In the genomic region with DNA sequence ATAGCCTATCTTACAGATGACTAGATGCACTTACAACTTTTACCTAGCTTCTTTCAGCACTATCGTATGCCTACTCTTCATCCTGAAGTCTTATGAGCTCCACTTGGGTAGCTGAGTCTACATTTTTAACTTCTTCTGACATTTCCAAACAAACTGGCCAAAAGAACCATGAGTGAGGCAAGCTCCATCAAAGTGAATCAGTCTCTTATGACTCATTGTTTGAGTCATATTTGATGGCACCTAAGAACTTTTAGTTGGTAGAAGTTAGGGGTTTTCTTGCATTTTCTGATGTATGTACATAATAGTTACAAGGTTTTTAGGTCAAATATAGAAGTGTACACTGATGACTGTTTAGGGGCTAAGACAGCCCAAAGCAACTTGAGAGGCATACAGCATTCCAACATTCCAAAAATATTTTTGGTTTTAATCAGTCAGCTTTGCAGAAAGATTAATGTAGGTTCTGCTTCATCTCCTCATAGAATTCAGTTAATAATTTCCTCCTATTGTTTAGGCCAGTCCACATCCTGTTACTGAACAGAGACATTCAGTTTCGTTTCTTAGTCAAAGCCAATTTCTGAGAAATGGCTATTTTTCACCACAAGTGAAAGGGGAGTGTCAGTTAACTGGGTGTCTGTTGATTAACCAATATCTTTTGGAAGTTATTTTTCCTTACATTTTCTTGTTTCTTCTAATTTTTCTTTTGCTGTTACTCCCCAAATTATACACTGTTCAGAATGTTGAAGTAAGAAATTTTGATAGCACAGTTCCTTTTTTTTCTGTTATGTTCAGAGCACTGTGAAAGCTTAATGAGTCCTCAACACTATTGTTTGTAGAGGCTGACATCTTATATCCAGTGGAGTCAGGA, we compare ENCODE assay signal across 12 mouse cellular contexts. TPM values are rescaled to one million over a fixed set of nuclear protein-coding genes. Genes with fewer than 3 reads are reported as not detected.
DNase-seq lines count a peak whose midpoint lies in the region; ATAC-seq and TF ChIP-seq lines count a peak whose summit lies in the region.
"Had no signal": no experiment of that assay in that cellular context is flagged by ENCODE, and none has a peak within 500 bp of the region (broad histone marks: within the 10 kb centered on the region; RNA-seq: fewer than 3 reads in every experiment).

No protein-coding gene starts in this region.

- peak; percentile 86 for DNase-seq in heart, adult 11 months
- peak; percentile 60 for DNase-seq in lung, postnatal 0 days (ENCODE audit: low spot score)
- no peak for DNase-seq in lung, postnatal 4 days
- peak; percentile 67 for DNase-seq in naive thymus-derived CD4-positive, alpha-beta T cell, adult 2 months (ENCODE audit: low read depth)
- no peak for DNase-seq in right cerebral cortex, postnatal 10 days (ENCODE audit: low spot score in 2 of 2)
- DNase-seq: cerebellum, adult 11-12 months had no signal

- H3K27me3 ChIP-seq in heart, embryonic 12.5 days (replicated peaks): no peaks in the 10 kb centered on the region
- H3K27me3 ChIP-seq in lung, postnatal 0 days (replicated peaks; ENCODE audit: insufficient read depth, low read length): no peaks in the 10 kb centered on the region
- no peaks in the 10 kb centered on the region for H3K27me3 ChIP-seq in heart, embryonic 15.5 days
- no peaks in the 10 kb centered on the region for H3K27me3 ChIP-seq in hindbrain, embryonic 12.5 days
- H3K27me3 ChIP-seq: embryonic facial prominence, embryonic 12.5 days; neural tube, embryonic 13.5 days; stomach, embryonic 15.5 days had no signal

- no peak for ATAC-seq in heart, embryonic 12.5 days (ENCODE audit: insufficient number of reproducible peaks, low FRiP score)
- peak; percentile 76 for ATAC-seq in lung, postnatal 0 days
- ATAC-seq in heart, embryonic 15.5 days (replicated peaks; ENCODE audit: insufficient number of reproducible peaks, insufficient read depth, low FRiP score, low read depth): no peak; the same call in 1 of the 2 replicates
- ATAC-seq in hindbrain, embryonic 12.5 days (ENCODE audit: low FRiP score): no peak

- 57% methylated on average over 2 of the region's 2 CpGs for WGBS in heart, embryonic 12.5 days
- WGBS in lung, postnatal 0 days: 49% methylated on average over 2 of the region's 2 CpGs
- 51% methylated on average over 2 of the region's 2 CpGs for WGBS in heart, embryonic 15.5 days
- WGBS in hindbrain, embryonic 12.5 days: 72% methylated on average over 2 of the region's 2 CpGs

- H3K9ac ChIP-seq in heart, embryonic 12.5 days: no peak overlapping the region
- no peak overlapping the region for H3K9ac ChIP-seq in lung, postnatal 0 days (replicated peaks; ENCODE audit: low read depth)
- no peak overlapping the region for H3K9ac ChIP-seq in heart, embryonic 15.5 days
- H3K9ac ChIP-seq in hindbrain, embryonic 12.5 days: no peak overlapping the region
- H3K9ac ChIP-seq: embryonic facial prominence, embryonic 12.5 days; neural tube, embryonic 13.5 days; stomach, embryonic 15.5 days had no signal

- H3K4me2 ChIP-seq in heart, embryonic 12.5 days: no peak overlapping the region
- H3K4me2 ChIP-seq in lung, postnatal 0 days (replicated peaks; ENCODE audit: low read depth, low read length): no peak overlapping the region
- no peak overlapping the region for H3K4me2 ChIP-seq in heart, embryonic 15.5 days
- H3K4me2 ChIP-seq in hindbrain, embryonic 12.5 days (replicated peaks): no peak overlapping the region
- H3K4me2 ChIP-seq: embryonic facial prominence, embryonic 12.5 days; neural tube, embryonic 13.5 days; stomach, embryonic 15.5 days had no signal

- H3K27ac ChIP-seq in heart, embryonic 12.5 days (ENCODE audit: poor library complexity, severe bottlenecking): no peak overlapping the region
- no peak overlapping the region for H3K27ac ChIP-seq in lung, postnatal 0 days (ENCODE audit: low read length)
- H3K27ac ChIP-seq in heart, embryonic 15.5 days: peak overlapping the region; percentile 20; the same call in 1 of the 2 replicates
- no peak overlapping the region for H3K27ac ChIP-seq in hindbrain, embryonic 12.5 days
- H3K27ac ChIP-seq: embryonic facial prominence, embryonic 12.5 days; neural tube, embryonic 13.5 days; stomach, embryonic 15.5 days had no signal

- no peak for TF ChIP-seq CTCF in lung, postnatal 0 days (IDR thresholded peaks at IDR 0.05)

- H3K36me3 ChIP-seq in heart, embryonic 12.5 days: no peaks in the 10 kb centered on the region
- no peaks in the 10 kb centered on the region for H3K36me3 ChIP-seq in lung, postnatal 0 days (ENCODE audit: insufficient read depth, low read length)
- H3K36me3 ChIP-seq in heart, embryonic 15.5 days: no peaks in the 10 kb centered on the region
- H3K36me3 ChIP-seq in hindbrain, embryonic 12.5 days: no peaks in the 10 kb centered on the region
- H3K36me3 ChIP-seq: embryonic facial prominence, embryonic 12.5 days; neural tube, embryonic 13.5 days; stomach, embryonic 15.5 days had no signal

- no peak overlapping the region for H3K4me3 ChIP-seq in heart, embryonic 12.5 days
- no peak overlapping the region for H3K4me3 ChIP-seq in lung, postnatal 0 days (ENCODE audit: low read depth, low read length)
- H3K4me3 ChIP-seq in heart, embryonic 15.5 days: no peak overlapping the region
- no peak overlapping the region for H3K4me3 ChIP-seq in hindbrain, embryonic 12.5 days
- H3K4me3 ChIP-seq: embryonic facial prominence, embryonic 12.5 days; neural tube, embryonic 13.5 days; stomach, embryonic 15.5 days had no signal

- no peaks in the 10 kb centered on the region for H3K9me3 ChIP-seq in heart, embryonic 12.5 days (replicated peaks)
- H3K9me3 ChIP-seq in lung, postnatal 0 days (ENCODE audit: low read length): no peaks in the 10 kb centered on the region
- H3K9me3 ChIP-seq in heart, embryonic 15.5 days (replicated peaks): 0 out of 2 replicates have a peak, but pooled peaks cover under 1% of the 10 kb centered on the region
- H3K9me3 ChIP-seq in hindbrain, embryonic 12.5 days (replicated peaks): no peaks in the 10 kb centered on the region
- H3K9me3 ChIP-seq: embryonic facial prominence, embryonic 12.5 days; neural tube, embryonic 13.5 days; stomach, embryonic 15.5 days had no signal

- no peaks in the 10 kb centered on the region for H3K4me1 ChIP-seq in heart, embryonic 12.5 days (replicated peaks)
- H3K4me1 ChIP-seq in lung, postnatal 0 days (ENCODE audit: insufficient read depth, low read depth, low read length): no peaks in the 10 kb centered on the region
- H3K4me1 ChIP-seq in heart, embryonic 15.5 days (replicated peaks): no peaks in the 10 kb centered on the region
- no peaks in the 10 kb centered on the region for H3K4me1 ChIP-seq in hindbrain, embryonic 12.5 days
- H3K4me1 ChIP-seq: embryonic facial prominence, embryonic 12.5 days; neural tube, embryonic 13.5 days; stomach, embryonic 15.5 days had no signal

- TF ChIP-seq EP300 in lung, postnatal 0 days (IDR thresholded peaks at IDR 0.05): peak; percentile 79

RNA-seq across cellular contexts. Expression of a gene that starts 21.4 kb away (rescaled TPM):
- polyA plus RNA-seq in heart, embryonic 12.5 days (2016; fragmentation: Nextera tagmentation; extraction: Ambion mirVana): 0.76 and 0.78 TPM in 2 replicates
- 0.43 and 0.71 TPM in 2 replicates for polyA plus RNA-seq in lung, postnatal 0 days (2015; fragmentation: Nextera tagmentation; extraction: Ambion mirVana)
- polyA plus RNA-seq in heart, embryonic 15.5 days (2015; fragmentation: Nextera tagmentation; extraction: Ambion mirVana): 0.83 and 0.84 TPM in 2 replicates
- polyA plus RNA-seq in hindbrain, embryonic 12.5 days (2016; fragmentation: Nextera tagmentation; extraction: Ambion mirVana): 0.21 and 0.36 TPM in 2 replicates

Comparison
In these comparisons a context has a peak if more than half of its experiments do, and no peak if none do; other contexts are left out.
1. DNase-seq: peak in heart, adult 11 months (single experiment), lung, postnatal 0 days (single experiment) and naive thymus-derived CD4-positive, alpha-beta T cell, adult 2 months (single experiment); none in lung, postnatal 4 days (0 of 2) and right cerebral cortex, postnatal 10 days (0 of 2).